Mouse (Mus musculus): ENCODE data around the gene Nol6. TPM values are rescaled to one million over a fixed set of nuclear protein-coding genes. Genes with fewer than 3 reads are reported as not detected.

Gene Nol6
- polyA plus RNA-seq, 1 experiment from 2014 or later = 24.9 TPM

DNA sequence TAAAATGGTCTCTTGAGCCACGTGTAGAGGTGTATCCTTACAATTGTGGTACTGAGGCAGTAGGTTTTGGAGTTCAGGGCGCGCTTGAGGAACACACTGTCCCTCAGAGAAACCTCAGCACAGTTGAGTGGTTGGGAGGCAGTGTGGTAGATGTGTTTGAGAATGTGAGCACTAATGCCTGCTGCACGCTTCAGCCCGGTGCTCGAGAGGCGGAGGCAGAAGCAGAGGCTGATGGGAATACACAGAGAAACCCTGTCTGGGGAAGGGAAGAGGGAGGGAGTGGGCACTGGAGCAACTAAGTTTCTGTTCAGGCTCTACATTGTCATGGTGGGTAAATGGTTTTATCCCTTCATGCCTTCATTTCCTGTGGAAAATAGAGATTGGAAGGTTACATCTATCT is 26.9 kb upstream of the Nol6 start:
- no peak for DNase-seq (ENCODE audit: low spot score)
- ATAC-seq (ENCODE audit: low read depth) = no peak
- H3K27me3 ChIP-seq (replicated peaks; ENCODE audit: control insufficient read depth, insufficient read depth, low read length) = no peaks in the 10 kb centered on the region
- no peaks in the 10 kb centered on the region for H3K4me1 ChIP-seq (ENCODE audit: control insufficient read depth, insufficient read depth, low read length)
- no peak overlapping the region for H3K4me2 ChIP-seq (ENCODE audit: low read depth, low read length)
- H3K27ac ChIP-seq (replicated peaks; ENCODE audit: low read depth, low read length) = no peak overlapping the region
- H3K9me3 ChIP-seq (ENCODE audit: control insufficient read depth, low read length) = no peaks in the 10 kb centered on the region
- WGBS = 93% methylated on average over 7 of the region's 7 CpGs
- no peak overlapping the region for H3K4me3 ChIP-seq (ENCODE audit: low read depth, low read length)
- H3K9ac ChIP-seq (ENCODE audit: low read depth, low read length) = no peak overlapping the region
- peaks cover 9% of the 10 kb centered on the region; the same call in 1 of the 2 replicates for H3K36me3 ChIP-seq (ENCODE audit: control insufficient read depth, insufficient read depth, low read length)

DNA sequence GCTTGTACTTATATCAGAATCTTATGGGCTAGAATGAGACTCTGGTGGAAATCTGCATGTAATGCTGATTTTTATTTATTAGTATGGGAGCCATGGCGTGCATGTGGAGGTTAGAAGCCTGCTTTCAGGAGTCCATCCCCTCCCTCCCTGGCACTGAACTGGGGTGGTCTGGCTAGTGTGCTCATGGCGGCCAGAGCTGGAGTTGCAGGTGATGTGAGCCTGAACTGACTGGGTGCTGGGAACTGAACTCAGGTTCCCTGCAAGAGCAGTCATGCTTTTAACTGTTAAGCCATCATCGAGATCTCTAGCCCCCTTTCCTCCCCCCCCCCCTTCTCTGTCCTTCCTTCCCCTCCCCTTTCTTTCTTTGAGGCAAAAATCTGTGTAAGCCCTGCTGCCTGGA is 25.6 kb upstream of the Nol6 start:
- WGBS = 100% methylated on average over 3 of the region's 3 CpGs
- Histone ChIP-seq H3K27ac (replicated peaks; ENCODE audit: low read depth, low read length) (no peak overlapping the region), H3K27me3 (replicated peaks; ENCODE audit: control insufficient read depth, insufficient read depth, low read length) (no peaks in the 10 kb centered on the region), H3K4me2 (ENCODE audit: low read depth, low read length) (no peak overlapping the region), H3K9me3 (ENCODE audit: control insufficient read depth, low read length) (no peaks in the 10 kb centered on the region), H3K36me3 (ENCODE audit: control insufficient read depth, insufficient read depth, low read length) (peaks cover 9% of the 10 kb centered on the region; the same call in 1 of the 2 replicates), H3K9ac (ENCODE audit: low read depth, low read length) (no peak overlapping the region), H3K4me1 (ENCODE audit: control insufficient read depth, insufficient read depth, low read length) (no peaks in the 10 kb centered on the region), H3K4me3 (ENCODE audit: low read depth, low read length) (no peak overlapping the region)
- ATAC-seq (ENCODE audit: low read depth) (no peak), DNase-seq (ENCODE audit: low spot score) (no peak)

DNA sequence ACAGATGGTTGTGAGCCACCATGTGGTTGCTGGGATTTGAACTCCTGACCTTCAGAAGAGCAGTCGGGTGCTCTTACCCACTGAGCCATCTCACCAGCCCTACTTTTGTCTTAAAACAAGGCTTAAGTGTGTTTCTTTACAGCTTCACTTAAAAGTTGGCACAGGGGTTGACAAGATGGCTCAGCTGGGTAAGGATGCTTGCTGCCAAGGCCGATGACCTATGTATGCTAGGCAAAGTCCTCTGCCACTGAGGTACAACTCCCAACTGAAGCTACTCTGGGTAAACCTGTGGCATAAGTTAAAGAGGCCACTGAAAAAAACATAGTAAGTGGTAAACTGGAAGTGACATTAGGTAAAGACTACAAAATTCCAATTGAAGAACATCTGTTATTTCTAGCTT is 18.3 kb upstream of the Nol6 start:
- H3K27me3 ChIP-seq (replicated peaks; ENCODE audit: control insufficient read depth, insufficient read depth, low read length) = no peaks in the 10 kb centered on the region
- ATAC-seq (ENCODE audit: low read depth) = no peak
- DNase-seq (ENCODE audit: low spot score) = no peak
- H3K27ac ChIP-seq (replicated peaks; ENCODE audit: low read depth, low read length) = no peak overlapping the region
- peaks cover 34% of the 10 kb centered on the region for H3K36me3 ChIP-seq (ENCODE audit: control insufficient read depth, insufficient read depth, low read length)
- no peaks in the 10 kb centered on the region for H3K9me3 ChIP-seq (ENCODE audit: control insufficient read depth, low read length)
- no peak overlapping the region for H3K4me2 ChIP-seq (ENCODE audit: low read depth, low read length)
- WGBS = 100% methylated on average over 2 of the region's 2 CpGs
- H3K9ac ChIP-seq (ENCODE audit: low read depth, low read length) = no peak overlapping the region
- no peaks in the 10 kb centered on the region for H3K4me1 ChIP-seq (ENCODE audit: control insufficient read depth, insufficient read depth, low read length)
- H3K4me3 ChIP-seq (ENCODE audit: low read depth, low read length) = no peak overlapping the region

DNA sequence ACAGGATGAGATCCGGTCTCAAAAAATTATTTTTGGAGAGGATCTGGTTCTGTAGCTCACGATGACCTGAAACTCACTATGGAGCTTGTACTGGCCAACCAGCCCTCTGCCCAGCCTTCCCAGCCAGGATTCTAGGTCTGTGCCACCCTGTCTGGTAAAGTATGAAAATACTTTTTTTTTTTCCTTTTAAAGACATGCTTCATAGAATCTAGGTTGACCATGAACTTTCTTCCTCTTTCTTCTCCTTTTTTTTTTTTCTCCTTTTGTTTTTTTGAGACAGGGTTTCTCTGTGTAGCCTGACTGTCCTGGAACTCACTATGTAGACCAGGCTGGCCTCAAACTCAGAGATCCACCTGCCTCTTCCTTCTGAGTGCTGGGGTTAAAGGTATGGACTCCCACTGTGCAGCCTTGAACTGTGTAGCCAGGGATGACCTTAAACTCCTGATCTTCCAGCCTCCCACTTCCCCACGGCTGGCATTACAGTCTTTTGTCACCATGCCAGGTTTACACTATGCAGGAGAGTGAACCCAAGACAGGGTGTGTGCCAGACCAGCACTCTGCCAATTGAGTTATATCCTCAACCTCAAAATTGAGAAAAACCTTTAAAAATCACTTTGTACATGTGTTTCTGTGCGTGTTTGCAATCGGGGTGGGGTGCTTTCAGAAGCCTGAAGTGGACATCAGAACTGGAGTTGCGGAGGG is 16.1 kb upstream of the Nol6 start:
- no peaks in the 10 kb centered on the region for H3K27me3 ChIP-seq (replicated peaks; ENCODE audit: control insufficient read depth, insufficient read depth, low read length)
- no peak overlapping the region for H3K4me3 ChIP-seq (ENCODE audit: low read depth, low read length)
- H3K36me3 ChIP-seq (ENCODE audit: control insufficient read depth, insufficient read depth, low read length) = peaks cover 34% of the 10 kb centered on the region
- H3K4me2 ChIP-seq (ENCODE audit: low read depth, low read length) = no peak overlapping the region
- 88% methylated on average over 6 of the region's 6 CpGs for WGBS
- DNase-seq (ENCODE audit: low spot score) = no peak
- no peaks in the 10 kb centered on the region for H3K9me3 ChIP-seq (ENCODE audit: control insufficient read depth, low read length)
- no peaks in the 10 kb centered on the region for H3K4me1 ChIP-seq (ENCODE audit: control insufficient read depth, insufficient read depth, low read length)
- H3K9ac ChIP-seq (ENCODE audit: low read depth, low read length) = no peak overlapping the region
- no peak for ATAC-seq (ENCODE audit: low read depth)
- no peak overlapping the region for H3K27ac ChIP-seq (replicated peaks; ENCODE audit: low read depth, low read length)

DNA sequence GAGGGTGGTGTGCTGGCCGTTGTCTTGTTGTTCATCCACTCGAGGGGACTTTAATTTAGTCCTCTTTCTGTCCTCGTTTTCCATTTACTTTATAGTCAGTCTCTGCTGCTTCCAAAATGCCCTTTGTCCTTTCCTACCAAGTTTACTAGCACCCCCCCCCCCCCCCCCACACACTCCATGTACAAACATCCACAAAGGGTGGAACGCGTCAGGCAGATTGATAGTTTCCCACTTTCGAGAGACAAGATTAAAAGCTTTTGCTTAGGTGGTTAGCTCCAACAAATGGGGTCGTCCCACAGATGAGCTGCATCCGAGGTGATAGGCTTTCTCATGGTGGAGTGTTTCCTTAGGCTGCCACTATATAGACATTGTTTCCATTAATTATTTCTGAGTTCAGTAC is 12.6 kb upstream of the Nol6 start:
- Histone ChIP-seq H3K27ac (replicated peaks; ENCODE audit: low read depth, low read length) (peak overlapping the region; percentile 98; the same call in 1 of the 2 replicates), H3K4me1 (ENCODE audit: control insufficient read depth, insufficient read depth, low read length) (peaks cover 5% of the 10 kb centered on the region; the same call in 1 of the 2 replicates), H3K9ac (ENCODE audit: low read depth, low read length) (peak overlapping the region; percentile 97), H3K4me2 (ENCODE audit: low read depth, low read length) (peak overlapping the region; percentile 75), H3K9me3 (ENCODE audit: control insufficient read depth, low read length) (no peaks in the 10 kb centered on the region), H3K36me3 (ENCODE audit: control insufficient read depth, insufficient read depth, low read length) (peaks cover 28% of the 10 kb centered on the region), H3K4me3 (ENCODE audit: low read depth, low read length) (peak overlapping the region; percentile 90), H3K27me3 (replicated peaks; ENCODE audit: control insufficient read depth, insufficient read depth, low read length) (no peaks in the 10 kb centered on the region)
- under 1% methylated on average over 8 of the region's 8 CpGs for WGBS
- DNase-seq (ENCODE audit: low spot score) (peak; percentile 13), ATAC-seq (ENCODE audit: low read depth) (no peak)

DNA sequence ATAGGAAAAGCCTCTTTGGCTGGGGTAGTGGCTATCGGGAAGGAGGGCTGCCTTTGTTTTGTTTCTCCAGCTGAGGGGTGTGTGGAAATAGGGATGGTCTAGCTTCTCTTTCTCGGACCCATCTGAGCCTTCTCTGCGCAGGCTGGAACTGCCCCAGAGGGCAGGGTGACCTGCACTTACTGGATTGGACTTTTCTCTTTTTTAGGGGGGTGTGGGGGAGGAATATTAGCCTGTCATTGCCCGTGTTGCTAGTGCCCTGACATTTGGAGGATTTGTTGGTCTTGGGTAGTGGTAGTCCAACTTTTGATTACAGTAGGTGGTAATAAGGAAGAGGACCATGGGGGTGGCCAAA is 12.2 kb upstream of the Nol6 start:
- Histone ChIP-seq H3K27me3 (replicated peaks; ENCODE audit: control insufficient read depth, insufficient read depth, low read length) (no peaks in the 10 kb centered on the region), H3K9ac (ENCODE audit: low read depth, low read length) (peak overlapping the region; percentile 97), H3K9me3 (ENCODE audit: control insufficient read depth, low read length) (no peaks in the 10 kb centered on the region), H3K4me3 (ENCODE audit: low read depth, low read length) (peak overlapping the region; percentile 90), H3K36me3 (ENCODE audit: control insufficient read depth, insufficient read depth, low read length) (peaks cover 27% of the 10 kb centered on the region), H3K4me1 (ENCODE audit: control insufficient read depth, insufficient read depth, low read length) (peaks cover 5% of the 10 kb centered on the region; the same call in 1 of the 2 replicates), H3K4me2 (ENCODE audit: low read depth, low read length) (peak overlapping the region; percentile 75), H3K27ac (replicated peaks; ENCODE audit: low read depth, low read length) (peak overlapping the region; percentile 98)
- ATAC-seq (ENCODE audit: low read depth) (peak; percentile 9; the same call in 1 of the 2 replicates), DNase-seq (ENCODE audit: low spot score) (no peak)
- 0% methylated on average over 4 of the region's 4 CpGs for WGBS

DNA sequence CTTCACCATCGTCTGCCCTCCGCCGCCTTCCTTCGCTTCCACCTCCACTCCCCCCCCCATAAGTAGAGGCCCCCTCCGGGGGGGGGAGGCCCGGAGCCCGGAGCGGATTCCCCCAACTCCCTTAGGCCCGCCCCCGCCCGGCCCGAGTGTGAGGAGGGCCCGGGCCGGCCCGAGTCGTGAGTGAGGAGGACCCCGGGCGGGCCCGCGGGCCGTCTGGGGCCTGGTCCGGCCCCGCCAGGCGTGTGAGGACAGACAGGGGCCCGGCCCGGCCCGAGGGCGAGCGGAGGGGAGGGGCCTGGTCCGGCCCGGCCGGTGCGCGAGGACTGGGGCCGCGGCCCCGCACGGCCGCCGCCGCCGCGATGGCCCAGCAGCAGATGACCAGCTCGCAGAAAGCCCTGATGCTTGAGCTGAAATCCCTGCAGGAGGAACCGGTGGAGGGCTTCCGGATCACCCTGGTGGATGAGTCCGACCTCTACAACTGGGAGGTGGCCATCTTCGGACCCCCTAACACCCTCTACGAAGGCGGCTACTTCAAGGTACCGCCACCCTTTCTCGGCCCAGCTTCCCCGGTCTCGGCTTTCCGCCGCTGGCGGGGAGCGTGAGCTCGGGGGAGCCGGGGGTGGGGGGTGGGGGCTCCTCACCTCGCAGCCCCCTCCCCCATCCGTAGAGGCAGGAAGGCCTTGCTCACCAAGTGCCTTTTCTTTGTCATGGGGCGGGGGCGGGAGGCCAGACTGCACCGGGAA is 11.6 kb upstream of the Nol6 start, which contains the start of gene Ube2r2:
Gene Ube2r2, plus strand, starts transcription at position 33 of the 743 bp plus-strand sequence.
- Histone ChIP-seq H3K4me3 (ENCODE audit: low read depth, low read length) (peak within 1 kb of the TSS; percentile 90), H3K27ac (replicated peaks; ENCODE audit: low read depth, low read length) (peak within 1 kb of the TSS; percentile 98), H3K4me2 (ENCODE audit: low read depth, low read length) (peak within 1 kb of the TSS; percentile 75), H3K9ac (ENCODE audit: low read depth, low read length) (peak within 1 kb of the TSS; percentile 97), H3K27me3 (replicated peaks; ENCODE audit: control insufficient read depth, insufficient read depth, low read length) (no peaks in the 10 kb centered on the region), H3K9me3 (ENCODE audit: control insufficient read depth, low read length) (no peaks in the 10 kb centered on the region), H3K36me3 (ENCODE audit: control insufficient read depth, insufficient read depth, low read length) (peaks cover 21% of the 10 kb centered on the region), H3K4me1 (ENCODE audit: control insufficient read depth, insufficient read depth, low read length) (peaks cover 5% of the 10 kb centered on the region; the same call in 1 of the 2 replicates)
- 0% methylated on average over 25 of the region's 65 CpGs for WGBS
- DNase-seq (ENCODE audit: low spot score) (peak; percentile 80), ATAC-seq (ENCODE audit: low read depth) (peak; percentile 76)

DNA sequence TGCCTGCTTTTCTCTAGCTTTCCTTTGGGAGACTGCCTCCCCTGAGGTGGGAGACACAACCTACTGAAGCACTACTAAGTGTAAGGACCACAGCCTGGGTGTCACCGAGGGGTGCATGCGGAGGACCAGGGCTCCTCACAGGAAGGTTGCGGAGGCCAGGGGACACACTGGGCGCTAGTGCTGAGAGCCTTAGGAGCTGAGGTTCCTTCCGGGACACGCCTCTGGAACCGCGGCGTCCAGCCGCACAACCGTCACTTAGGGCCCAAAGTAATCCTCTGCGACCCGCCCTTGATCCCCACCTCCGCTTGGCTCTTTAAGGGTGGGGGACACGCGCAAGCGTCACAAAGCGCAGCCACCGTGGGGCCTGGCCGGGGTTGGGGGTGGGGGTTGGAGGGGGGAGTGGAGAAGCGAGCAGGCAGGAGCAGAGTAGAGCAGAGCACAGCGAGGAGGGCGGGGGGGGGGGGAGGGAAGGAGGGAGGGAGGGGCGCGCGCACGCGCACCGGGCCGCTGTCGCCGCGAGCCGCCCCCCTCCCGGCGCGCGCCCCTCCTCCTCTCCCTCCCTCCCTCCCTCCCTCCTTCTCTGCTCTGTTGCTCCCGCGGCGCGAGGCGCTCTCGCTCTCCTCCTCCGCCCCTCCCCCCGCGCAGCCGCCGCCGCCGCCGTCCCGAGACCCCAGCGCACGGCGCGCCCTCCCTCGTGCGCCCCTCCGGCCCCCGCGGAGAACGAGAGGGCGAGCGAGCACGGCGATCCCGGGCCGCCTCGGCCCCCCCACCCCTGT is 10.9 kb upstream of the Nol6 start:
- H3K27ac ChIP-seq (replicated peaks; ENCODE audit: low read depth, low read length) = peak overlapping the region; percentile 98
- ATAC-seq (ENCODE audit: low read depth) (peak; percentile 95), DNase-seq (ENCODE audit: low spot score) (peak; percentile 92)
- WGBS = under 1% methylated on average over 21 of the region's 70 CpGs
- H3K4me1 ChIP-seq (ENCODE audit: control insufficient read depth, insufficient read depth, low read length) = peaks cover 5% of the 10 kb centered on the region; the same call in 1 of the 2 replicates
- peak overlapping the region; percentile 75 for H3K4me2 ChIP-seq (ENCODE audit: low read depth, low read length)
- peak overlapping the region; percentile 90 for H3K4me3 ChIP-seq (ENCODE audit: low read depth, low read length)
- H3K9ac ChIP-seq (ENCODE audit: low read depth, low read length) = peak overlapping the region; percentile 97
- no peaks in the 10 kb centered on the region for H3K9me3 ChIP-seq (ENCODE audit: control insufficient read depth, low read length)
- H3K27me3 ChIP-seq (replicated peaks; ENCODE audit: control insufficient read depth, insufficient read depth, low read length) = no peaks in the 10 kb centered on the region
- H3K36me3 ChIP-seq (ENCODE audit: control insufficient read depth, insufficient read depth, low read length) = peaks cover 16% of the 10 kb centered on the region

Measured in embryonic facial prominence, embryonic 14.5 days (tissue).